Mouse (Mus musculus): Measurements from ENCODE around the gene Cfap126.
A peak's percentile ranks its signal among the peaks of the same experiment; 100 is the strongest.
"Not testable (repeated sequence)": the region's sequence is repeated elsewhere in the genome, so short reads cannot be mapped to it uniquely, and the experiment has no call there.

Gene Cfap126

GRCm38 (mm10) chr1:171129251-171129650 is 15.5 kb downstream of the Cfap126 start:
- DNase-seq, result peak; percentile 70

DNA sequence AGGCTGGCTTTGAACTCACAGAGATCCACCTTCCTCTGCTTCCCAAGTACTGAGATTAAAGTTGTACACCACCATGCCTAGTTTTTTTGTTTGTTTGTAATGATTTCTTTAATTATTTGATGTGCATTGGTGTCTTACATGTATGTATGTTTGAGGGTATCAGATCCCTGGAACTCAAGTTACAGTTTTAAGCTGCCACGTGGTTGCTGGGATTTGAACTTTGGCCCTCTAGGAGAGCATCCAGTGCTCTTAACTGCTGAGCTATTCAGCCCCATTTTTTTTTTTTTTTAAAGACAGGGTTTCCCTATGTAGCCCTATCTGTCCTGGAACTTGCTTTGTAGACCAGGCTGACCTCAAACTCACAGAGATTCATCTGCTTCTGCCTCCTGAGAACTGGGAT is 17.3 kb downstream of the Cfap126 start:
- DNase-seq, result peak; percentile 18

DNA sequence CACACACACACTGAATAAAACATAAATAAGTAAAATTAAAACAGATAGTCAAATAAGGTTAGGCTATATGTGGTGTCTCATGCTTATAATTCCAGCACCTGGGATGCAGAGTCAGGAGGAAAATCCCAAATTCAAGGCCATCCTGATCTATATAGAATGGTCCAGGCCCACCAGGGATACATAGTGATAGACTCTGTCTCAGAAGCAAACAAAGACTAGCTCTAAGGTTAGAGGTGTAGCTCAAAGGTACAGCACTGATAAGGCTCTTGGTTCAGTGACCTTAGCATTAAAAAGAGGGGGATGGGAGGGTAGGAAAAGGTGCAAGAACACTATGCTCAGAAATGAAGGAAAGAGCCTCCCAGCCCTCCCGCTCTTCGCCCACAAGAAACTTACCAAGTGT is 21.9 kb downstream of the Cfap126 start:
- no peak for DNase-seq

- not testable (repeated sequence) for DNase-seq
Measured at GRCm38 (mm10) chr1:171137486-171138155, 23.9 kb downstream of the Cfap126 start.

GRCm38 (mm10) chr1:171142981-171143380 is 29.3 kb downstream of the Cfap126 start:
- peak; percentile 75 for DNase-seq

GRCm38 (mm10) chr1:171149974-171150760 is 36.4 kb downstream of the Cfap126 start, which contains the start of the genes Sdhc and Mpz:
TSS of gene Sdhc (minus strand) at chr1:171150603.
TSS of gene Mpz (plus strand) at chr1:171150711.
- peak; percentile 99 for DNase-seq

DNA sequence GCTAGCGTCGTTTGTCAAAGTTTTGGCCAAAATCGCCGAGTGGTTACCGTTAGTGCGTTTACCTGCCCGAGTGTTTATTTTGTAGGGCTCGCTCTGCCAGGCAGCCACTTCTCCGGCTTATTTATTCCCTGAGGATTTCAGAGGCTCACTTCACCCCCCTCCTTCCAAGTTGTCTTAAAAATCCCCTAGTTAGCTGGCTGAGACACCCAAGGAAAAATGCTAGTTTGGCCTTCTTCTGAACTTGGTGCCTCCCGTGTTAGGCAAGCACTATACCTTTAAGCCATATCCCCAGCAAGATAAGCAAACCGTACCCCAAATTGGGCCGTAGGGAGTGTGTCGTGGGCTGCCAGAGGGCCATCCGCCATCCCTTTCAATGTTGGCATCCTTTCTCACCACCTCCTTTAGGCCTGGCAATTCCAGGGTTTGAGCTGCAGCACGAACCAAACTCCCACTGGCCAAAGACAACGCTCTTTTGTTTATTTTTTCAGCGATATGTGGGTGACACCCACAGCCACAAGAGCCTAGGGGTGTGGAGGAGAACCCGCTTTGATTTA is 37.2 kb downstream of the Cfap126 start:
- DNase-seq, result no peak

GRCm38 (mm10) chr1:171151966-171152365 is 38.2 kb downstream of the Cfap126 start:
- peak; percentile 35 for DNase-seq

DNA sequence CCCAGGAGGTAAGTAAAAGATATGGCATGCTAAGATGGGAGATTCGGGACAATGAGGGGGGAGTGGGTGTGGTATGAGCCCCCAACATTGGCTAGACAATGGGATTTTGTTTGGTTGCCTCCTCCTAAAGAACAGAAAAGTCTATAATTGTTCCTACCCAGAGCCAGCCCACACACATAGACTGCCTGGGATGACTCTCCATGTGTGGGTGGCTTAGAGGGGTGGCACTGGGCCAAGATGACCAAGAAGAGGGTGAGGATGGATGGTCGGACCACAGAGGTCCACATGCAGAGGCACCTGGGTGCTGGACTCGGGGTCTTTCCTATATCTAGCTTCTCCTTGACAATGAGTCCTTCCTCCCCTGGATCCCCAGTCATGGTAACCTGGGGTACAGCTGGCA is 42.9 kb downstream of the Cfap126 start:
- DNase-seq, result no peak

DNA sequence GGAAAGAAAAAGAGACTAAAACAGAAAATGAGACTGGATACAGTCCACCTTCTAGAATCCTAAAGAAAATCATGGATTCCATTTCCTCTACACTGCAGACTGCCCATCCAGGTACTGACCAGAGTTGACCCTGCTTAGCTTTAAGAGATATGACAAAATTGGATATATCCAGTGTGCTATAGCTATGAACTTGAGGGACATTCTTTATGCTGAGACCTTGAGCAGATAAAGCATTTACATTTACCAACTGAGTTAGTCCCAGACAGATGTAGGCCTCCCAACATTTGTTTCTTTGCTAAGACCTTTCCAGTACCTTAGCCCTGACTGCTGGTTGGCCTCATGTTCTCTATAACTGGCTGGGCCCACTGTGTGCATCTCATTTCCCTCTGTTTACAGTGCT is 44.2 kb downstream of the Cfap126 start:
- no peak for DNase-seq

DNA sequence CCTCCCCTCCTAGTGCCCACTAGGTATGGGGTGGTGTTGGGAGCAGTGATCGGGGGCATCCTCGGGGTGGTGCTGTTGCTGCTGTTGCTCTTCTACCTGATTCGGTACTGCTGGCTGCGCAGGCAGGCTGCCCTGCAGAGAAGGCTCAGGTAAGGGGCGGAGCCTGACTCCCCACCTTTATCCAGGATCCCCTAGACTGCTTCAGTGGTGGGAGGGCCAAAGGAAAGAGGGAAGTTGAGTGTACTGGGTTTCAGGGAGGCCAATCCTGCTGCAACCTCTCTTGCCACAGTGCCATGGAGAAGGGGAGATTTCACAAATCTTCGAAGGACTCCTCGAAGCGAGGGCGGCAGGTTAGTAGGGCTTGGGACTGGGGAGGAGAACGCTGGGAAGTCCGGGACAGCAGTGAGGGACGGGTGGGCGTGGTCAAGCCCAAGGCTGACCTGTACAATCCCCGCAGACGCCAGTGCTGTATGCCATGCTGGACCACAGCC is 45.8 kb downstream of the Cfap126 start:
- DNase-seq, result peak; percentile 27

DNA sequence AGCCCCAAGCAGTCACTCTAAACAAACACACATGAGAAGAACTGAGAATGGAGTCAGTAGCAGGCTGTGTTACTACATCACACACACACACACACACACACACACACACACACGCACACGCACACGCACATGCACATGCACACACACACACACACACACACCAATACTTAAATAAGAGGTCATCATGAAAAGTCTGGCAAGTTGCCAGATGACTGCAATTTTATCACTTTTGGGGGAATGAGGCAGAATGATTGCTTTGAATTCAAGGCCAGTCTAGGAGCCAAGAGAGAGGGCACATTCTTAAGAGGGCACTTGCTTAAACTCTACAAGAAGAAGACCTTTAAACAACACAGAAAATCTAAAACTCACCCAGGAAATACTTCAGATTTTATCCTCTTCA is 48.8 kb downstream of the Cfap126 start:
- no peak for DNase-seq

GRCm38 (mm10) chr1:171164258-171164657 is 50.5 kb downstream of the Cfap126 start:
- peak; percentile 10 for DNase-seq

DNA sequence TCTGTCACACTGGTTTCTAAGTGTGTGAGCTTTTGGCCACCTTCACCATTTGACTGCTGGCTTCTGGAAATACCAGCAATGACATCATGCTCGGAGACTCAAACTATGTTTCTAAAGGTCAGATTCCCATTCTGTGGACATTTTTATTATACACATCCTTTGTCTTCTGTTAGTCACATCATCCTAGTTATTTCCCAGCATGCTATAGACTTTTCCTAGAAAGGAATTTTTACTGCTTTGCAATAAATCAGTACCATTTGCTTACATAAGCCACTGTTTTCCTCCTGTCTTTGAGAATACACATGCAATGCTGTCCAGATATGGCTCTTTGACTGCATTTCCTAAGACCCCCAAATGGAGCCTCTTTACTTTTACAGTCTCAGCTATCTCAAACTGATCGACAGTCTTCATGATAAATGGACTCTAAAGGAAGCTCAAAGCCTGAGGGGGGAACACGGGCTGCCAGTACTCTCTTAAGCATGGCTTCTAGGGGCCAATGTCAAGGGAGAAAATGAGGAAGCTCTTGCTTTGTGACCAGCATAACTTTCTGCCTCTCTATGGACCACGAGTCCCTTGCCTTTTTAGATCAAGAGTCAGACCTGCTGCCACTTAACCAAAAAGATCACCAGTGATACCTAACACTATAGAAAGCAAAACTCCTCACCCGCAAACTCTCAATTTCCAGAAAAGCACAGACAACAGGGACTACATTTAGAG is 52.1 kb downstream of the Cfap126 start:
- DNase-seq, result no peak

- peak; percentile 25 for DNase-seq
Measured at GRCm38 (mm10) chr1:171168906-171169305, 55.2 kb downstream of the Cfap126 start.

DNA sequence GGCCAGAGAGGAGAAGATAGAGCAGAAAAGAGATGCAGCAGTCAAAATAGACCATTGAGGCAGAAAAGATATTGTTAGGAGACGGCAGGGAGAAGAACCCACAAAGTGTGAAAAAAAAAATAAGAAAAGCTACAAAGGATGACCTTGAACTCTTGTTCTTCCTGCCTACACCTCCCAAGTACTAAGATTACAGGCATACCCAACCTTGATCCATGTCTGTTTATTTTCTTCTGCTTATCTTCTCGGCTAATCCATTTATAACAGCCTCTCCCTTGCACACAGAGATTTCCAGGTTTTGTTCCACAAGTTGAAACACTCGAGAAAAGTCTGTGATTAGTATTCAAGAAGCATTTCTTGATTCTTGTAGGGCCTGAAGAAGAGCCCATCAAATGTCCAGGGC is 56.2 kb downstream of the Cfap126 start:
- no peak for DNase-seq

DNA sequence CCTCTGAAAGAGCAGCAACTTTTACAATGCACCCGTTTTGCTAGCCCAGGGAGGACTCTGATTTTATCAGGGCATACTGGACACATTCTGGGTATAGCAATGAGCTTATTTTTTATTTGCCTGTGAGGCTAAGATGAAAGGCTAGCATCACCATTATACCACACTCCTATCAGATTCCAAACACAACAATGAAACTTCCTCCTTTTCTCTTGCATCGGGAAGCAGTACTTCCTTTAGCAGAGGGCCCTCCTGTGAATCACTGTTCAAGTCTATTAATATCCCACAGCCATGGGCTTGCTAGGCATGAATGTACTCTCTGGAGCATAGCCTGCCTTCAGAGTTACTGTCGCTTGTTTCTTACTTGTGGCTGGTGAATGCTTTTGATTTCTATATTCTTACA is 57.4 kb downstream of the Cfap126 start:
- DNase-seq, result no peak

GRCm38 (mm10) chr1:171172779-171173178 is 59.1 kb downstream of the Cfap126 start:
- no peak for DNase-seq
